Mouse (Mus musculus) frontal cortex, postnatal 10 days (tissue): Measurements from ENCODE around the gene Suclg1.
A peak's percentile ranks its signal among the peaks of the same experiment; 100 is the strongest.

Experiments
- DNase-seq, 2 experiments: peaks; one replicate each; pipeline ENCODE4 v3.0.0; 2022; ENCODE audit warnings: low spot score in 2 of 2, mixed read lengths in 1 of 2

Suclg1 gene

DNA sequence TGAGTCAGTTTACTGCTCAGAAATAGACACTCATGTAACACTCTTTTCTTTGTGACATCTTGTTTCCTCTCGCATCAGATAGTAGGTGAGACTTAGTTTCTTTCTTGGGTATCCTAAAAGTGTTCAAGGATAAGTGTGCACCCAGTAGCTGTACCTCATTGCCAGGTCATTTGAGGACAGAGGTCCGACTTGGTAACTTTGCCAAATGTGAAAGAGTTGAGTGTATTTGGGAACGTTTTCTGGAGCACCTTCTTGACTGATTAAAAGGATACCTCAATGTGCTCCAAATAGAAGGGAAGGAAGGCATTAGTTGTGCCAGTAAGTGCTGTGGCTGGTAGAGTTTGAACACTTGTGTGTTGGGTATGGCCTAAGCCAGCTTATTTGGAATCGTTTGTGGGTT, 1.7 kb downstream of the Suclg1 start:
- DNase-seq, result no peak

- DNase-seq, result no peak
Measured at GRCm38 (mm10) chr6:73251336-73251735, 3.2 kb downstream of the Suclg1 start.

- DNase-seq, result no peak
Measured at GRCm38 (mm10) chr6:73252396-73252795, 4.2 kb downstream of the Suclg1 start.

DNA sequence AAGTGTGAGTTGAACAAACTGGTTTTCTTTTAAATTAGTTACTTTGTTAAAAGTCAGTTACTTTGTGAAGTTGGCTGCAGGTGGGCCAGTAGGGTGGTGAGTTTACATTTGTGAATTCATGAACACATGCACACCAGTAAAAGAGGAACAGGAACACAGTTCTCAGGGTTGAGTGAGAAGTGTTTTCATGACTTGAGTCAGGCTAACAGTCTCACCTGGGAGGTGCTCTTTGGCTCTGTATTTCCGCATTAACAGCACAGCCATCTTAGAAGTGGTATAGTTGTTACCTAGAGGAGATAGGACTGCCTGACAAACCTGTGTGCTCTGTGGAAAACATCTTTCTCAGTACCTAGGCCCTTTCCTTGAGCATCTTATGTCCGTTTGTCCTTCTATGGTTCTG, 4.8 kb downstream of the Suclg1 start:
- DNase-seq, result no peak

DNA sequence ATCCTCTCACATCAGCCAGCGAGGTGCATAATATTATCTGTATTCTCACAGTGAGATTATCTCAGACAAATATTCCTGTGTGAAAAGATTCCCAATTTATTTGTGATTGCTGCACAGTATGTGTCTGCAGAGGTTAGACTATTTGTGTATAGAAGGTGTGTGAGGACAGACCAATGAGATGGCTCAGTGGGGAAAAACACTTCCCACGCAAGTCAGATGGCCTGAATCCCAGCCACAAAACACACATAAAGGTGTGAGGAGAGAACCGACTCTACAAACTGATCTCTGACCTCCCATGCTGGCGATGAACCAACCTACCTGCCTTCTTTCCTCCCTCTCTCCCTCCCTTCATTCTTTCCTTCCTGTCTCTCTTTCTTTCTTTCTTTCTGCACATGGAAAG, 5.4 kb downstream of the Suclg1 start:
- no peak for DNase-seq

DNA sequence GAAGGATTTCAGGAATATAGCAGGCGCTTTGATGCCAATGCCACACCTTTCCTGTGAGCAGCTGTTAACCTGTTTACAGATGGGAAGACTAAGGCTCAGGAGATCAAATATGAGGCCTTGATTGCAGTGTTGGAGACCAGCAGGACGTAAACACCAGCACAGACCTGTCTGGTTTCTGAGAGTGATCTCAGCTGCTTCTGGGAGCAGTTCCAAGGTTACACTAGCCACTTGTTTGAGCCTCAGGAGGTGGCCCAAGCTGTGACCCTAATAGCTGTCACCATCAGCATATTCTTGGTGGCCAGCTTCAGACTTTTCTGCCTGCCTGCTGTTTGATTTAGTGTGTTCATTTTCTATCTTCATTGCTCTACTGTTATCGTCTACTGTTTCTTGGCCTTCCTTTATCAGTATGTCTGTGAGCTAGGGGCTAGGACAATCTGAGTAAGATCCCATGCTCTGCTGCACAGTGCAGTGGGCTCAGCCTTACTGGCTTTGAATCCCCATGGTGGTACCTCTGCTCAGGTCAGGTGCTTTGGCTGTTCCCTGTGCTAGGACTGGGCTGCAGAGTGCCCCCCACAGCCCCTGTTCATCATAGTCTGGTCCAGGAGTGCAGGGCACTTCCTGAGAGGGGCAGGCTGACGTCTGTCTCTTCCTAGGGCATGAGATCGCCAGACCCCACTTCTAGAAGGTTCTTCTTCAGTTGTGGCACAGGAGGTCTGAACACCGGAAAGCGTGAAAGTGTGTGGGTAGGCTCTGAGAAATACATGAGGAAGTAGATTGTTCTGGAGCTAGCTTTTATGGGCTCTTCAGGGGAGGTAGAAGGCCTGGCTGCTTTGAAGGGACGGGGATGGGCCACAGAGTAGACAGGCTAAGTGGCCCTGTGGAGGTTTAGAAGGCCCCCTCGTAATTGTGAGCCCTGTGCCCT, 6.4 kb downstream of the Suclg1 start:
- no peak for DNase-seq

DNA sequence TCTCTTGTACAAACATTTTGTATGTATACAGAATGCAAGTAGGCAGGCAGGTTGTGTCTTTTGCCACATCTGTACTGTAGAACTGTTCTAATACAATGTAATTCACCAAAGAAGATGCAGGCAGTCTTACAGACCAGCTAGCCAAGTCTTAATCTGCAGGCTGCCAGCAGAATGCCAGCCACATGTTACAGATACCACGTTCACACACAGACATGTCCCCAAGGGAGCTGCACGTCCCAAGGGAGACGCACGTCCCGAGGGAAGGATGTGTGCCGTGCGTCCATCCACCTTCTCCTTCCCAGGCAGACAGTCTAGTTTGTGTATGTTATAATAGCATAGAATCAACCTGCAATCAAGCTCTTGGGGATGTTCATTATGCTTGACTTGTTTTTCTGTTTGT, 8.9 kb downstream of the Suclg1 start:
- DNase-seq, result no peak

- no peak for DNase-seq
Measured at GRCm38 (mm10) chr6:73260110-73260509, 11.9 kb downstream of the Suclg1 start.

GRCm38 (mm10) chr6:73264801-73265200, 16.6 kb downstream of the Suclg1 start:
- no peak for DNase-seq

GRCm38 (mm10) chr6:73267738-73268311, 19.6 kb downstream of the Suclg1 start:
- DNase-seq, result no peak

- DNase-seq, result no peak
Measured at GRCm38 (mm10) chr6:73269374-73269773, 21.2 kb downstream of the Suclg1 start.

DNA sequence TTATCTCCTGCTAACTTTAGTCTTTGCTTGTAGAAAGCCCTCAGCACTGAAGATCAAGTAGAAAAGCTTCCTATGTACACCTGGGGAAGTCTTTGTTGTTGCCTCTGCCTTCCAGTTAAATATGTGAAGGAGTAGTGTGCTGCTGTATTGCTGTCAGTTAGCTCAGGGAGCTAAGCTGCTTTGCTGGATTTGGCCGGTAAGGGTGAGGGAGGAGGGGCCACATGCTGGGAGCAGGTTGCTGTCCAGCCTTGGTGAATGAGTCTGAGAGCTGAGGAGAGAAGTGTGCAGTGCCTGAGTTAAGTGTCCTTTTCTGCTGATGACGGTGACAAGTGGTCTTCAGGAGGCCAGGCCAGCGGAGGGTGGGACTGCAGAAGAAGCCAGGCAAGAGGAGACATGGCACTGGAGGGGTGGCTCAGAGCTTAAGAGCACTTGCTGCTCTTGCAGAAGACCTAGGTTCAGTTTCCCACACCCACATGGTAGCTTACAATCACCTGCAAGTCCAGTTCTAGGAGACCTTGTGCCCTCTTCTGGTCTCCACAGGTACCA, 23.4 kb downstream of the Suclg1 start:
- no peak for DNase-seq

- DNase-seq, result no peak
Measured at GRCm38 (mm10) chr6:73275002-73275401, 26.8 kb downstream of the Suclg1 start.

- no peak for DNase-seq
Measured at GRCm38 (mm10) chr6:73279681-73280080, 31.5 kb downstream of the Suclg1 start.

DNA sequence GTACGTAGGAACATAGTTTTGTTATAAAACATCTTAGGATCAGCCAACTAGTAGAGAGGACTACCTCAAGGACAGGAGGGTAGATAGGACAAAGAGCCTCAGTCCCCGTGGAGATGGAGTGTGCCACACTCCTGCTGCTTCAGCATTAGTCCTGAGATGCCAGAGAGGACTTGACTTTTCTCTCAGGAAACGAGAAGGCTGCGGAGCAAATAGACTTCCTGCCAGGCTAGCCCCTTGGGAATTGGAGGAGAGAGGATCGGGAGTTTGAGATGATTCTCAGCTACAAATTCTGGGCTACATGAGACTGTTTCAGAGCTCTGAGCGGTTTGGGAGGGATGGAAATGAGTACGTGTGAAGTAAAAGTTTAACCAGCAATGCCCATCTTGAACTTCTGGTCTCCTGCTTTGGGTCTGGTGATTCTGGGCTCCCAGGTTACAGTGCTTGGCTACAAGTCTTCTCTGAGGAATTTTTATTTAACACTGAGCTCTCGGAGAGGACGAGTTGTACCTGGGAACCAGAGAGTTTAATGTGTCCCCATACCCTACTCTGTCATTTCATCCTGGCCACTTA, 32.4 kb downstream of the Suclg1 start:
- no peak for DNase-seq

DNA sequence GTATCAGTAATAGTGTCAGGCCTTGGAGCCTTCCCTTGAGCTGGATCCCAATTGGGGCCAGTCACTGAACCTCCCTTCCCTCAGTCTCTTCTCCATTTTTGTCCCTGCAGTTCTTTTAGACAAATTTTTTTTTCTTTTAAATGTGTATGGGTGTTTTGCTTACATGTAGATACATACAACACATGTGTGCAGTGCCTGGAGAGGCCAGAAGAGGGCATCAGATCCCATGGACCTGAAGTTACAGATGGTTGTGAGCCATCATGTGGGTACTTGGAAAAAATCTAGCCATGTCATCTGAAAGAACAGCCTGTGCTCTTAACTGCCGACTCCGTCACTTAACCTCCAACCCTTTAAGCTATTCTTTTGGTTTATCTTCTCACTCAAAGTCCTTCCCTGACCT, 38.1 kb downstream of the Suclg1 start:
- DNase-seq, result no peak

DNA sequence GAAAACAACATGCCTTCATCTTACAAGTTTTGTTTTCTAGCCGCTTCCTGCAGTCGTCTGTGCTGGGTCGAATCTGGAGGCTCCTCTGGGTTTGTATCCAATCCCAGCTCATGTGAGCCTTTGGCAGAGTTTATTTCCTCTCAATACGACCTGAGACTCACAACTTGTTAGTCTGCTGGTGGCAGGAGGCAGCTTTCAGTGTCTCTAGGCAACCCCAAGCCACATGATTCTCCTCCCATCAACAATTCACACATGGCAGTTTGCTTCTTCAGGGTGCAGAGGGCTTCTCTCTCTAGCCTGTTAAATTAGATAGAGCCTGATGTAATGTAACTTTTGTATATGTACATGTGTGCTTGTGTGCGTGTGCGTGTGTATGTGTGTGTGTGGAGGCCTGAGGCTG, 58.7 kb downstream of the Suclg1 start:
- DNase-seq, result no peak

DNA sequence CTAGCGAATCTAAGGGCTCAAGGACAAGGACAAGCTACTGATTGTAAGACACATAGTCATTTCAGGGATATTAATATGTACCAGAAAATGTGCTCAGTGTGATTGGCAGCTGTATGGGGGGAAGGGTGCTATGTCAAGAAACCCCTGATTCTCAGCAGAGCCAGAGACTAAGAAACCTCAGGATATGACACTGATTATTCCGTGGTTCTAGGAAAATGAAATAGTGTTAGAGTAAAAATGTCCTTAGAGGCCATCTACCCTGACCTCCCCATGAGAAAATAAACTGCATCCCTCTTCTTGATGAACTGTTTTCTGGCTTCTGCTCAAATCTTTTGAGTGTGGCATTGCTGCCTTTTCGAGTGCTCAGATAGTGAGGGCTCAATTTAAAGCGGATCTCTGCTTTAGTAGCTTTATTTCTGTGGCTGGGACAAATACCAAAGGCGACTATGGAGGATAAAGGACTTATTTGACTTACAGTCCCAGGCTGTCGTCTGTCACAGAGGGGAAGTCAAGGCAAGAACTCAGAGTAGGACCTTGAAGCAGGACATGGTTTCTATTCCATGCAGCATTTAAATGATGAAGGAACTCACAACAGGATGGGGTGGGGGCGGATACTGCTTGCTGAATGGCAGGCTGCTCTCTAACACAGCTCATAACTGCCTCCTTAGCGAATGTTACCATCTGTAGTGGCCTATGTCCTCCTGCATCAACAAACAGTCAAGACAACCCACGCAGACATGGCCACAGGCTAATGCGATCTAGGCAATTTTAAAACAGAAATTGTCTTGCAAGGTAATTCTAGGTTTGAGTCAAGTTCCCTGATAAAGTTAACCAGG, 60.7 kb downstream of the Suclg1 start:
- DNase-seq, result no peak

DNA sequence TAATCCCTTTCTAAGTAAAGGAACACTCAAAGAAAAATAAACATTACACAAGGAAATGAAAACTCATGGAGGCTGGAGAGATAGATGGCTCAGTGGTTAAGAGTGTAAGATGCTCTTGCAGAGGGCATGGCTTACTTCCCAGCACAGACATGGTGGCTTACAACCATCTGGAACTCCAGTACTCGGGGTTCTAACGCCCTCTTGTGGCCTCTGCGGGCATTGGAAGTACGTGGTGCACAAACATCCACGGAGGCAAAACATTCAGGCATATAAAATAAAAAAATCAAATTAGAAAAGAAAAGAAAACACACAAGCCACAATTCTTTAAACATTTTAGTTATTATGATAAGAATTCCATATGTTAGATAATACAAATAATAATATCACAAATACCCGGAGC, 63.2 kb downstream of the Suclg1 start:
- DNase-seq, result no peak

GRCm38 (mm10) chr6:73311786-73312185, 63.6 kb downstream of the Suclg1 start:
- no peak for DNase-seq

DNA sequence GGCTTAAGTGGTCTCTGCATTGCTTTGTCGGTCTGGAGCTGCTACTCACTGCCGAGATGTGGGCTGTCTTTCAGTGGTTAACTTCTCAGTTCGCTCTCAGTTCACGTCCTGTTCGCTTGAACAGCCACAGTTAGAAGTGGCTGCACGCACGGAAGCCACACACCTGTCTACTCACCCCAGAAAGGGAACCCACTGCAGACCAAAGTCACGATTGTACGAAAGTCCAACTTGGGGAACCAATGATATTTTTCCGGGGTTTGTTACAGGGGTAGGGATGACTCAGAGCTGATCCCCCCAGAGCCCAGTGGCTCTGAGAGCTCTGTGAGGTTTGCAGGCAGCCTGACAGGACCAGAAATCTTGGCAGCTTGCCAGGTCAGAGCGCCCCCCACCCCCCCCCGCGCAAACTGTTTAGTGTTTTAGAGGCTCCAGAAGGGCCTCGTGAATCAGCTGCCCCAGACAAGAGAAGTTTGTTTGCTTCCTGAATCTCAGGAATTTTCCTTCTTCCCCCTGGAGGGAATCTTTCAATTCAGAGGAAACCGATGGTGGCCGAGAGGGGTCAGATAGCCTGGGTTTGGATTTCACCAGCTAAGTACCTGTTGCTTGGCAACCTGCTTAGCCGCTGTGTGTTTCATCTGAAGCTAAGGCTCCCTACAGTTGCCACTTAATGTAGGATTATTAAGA, 66.9 kb downstream of the Suclg1 start:
- peak; percentile 28 to 60 for DNase-seq
